Mouse (Mus musculus) midbrain, postnatal 0 days (tissue): Measurements from ENCODE around the gene Gimap5. TPM values are rescaled to one million over a fixed set of nuclear protein-coding genes. Genes with fewer than 3 reads are reported as not detected.

Experiments used
- ATAC-seq: fragments of 200-750 bp; cut with Nextera tagmentation; 2 replicates; pipeline ENCODE4 v1.8.0; 2017; ENCODE audit warnings: moderate number of reproducible peaks, mild to moderate bottlenecking, moderate TSS enrichment, moderate library complexity; ENCODE audit not compliant: low FRiP score
- DNase-seq: peaks from one replicate; pipeline ENCODE4 v3.0.0-alpha.2; 2015; ENCODE audit warnings: low spot score
- H3K27ac ChIP-seq: fragments of 300-500 bp; sonication (generic); 2 replicates; pipeline ENCODE4 v1.5.1; 2014; ENCODE audit warnings: low read depth, mild to moderate bottlenecking, low read length, mixed read lengths
- H3K27me3 ChIP-seq: fragments of 300-500 bp; sonication (generic); 2 replicates; pipeline ENCODE4 v1.6.1; 2014; ENCODE audit warnings: low read length, control low read depth, mixed read lengths; ENCODE audit not compliant: insufficient read depth
- H3K36me3 ChIP-seq: fragments of 300-500 bp; sonication (generic); 2 replicates; pipeline ENCODE4 v1.6.1; 2014; ENCODE audit warnings: low read length, control low read depth, mixed read lengths; ENCODE audit not compliant: insufficient read depth
- H3K4me1 ChIP-seq: fragments of 300-500 bp; sonication (generic); 2 replicates; pipeline ENCODE4 v1.6.1; 2014; ENCODE audit warnings: mild to moderate bottlenecking, control low read depth, antibody characterized with exemption, low read length, mixed read lengths; ENCODE audit not compliant: insufficient read depth
- H3K4me2 ChIP-seq: fragments of 300-500 bp; sonication (generic); 2 replicates; pipeline ENCODE4 v1.6.1; 2014; ENCODE audit warnings: low read depth, mild to moderate bottlenecking, low read length, mixed read lengths; ENCODE audit not compliant: poor library complexity, severe bottlenecking
- H3K4me3 ChIP-seq: fragments of 300-500 bp; sonication (generic); 2 replicates; pipeline ENCODE4 v1.5.1; 2014; ENCODE audit warnings: low read depth, mild to moderate bottlenecking, low read length, moderate library complexity
- H3K9ac ChIP-seq: fragments of 300-500 bp; sonication (generic); replicated peaks from 2 replicates; pipeline ENCODE4 v1.6.1; 2014; ENCODE audit warnings: mild to moderate bottlenecking, low read length, moderate library complexity, mixed read lengths; ENCODE audit not compliant: poor library complexity, severe bottlenecking
- H3K9me3 ChIP-seq: fragments of 300-500 bp; sonication (generic); 2 replicates; pipeline ENCODE4 v1.6.1; 2016; ENCODE audit warnings: low read length, control low read depth
- CTCF ChIP-seq: IDR thresholded peaks from 2 replicates; pipeline ENCODE4 v1.5.1; 2016; ENCODE audit warnings: antibody characterized with exemption, mild to moderate bottlenecking
- WGBS: fragments of 180-500 bp; shearing (Covaris S2); extraction: QIAGEN DNeasy Blood & Tissue Kit; methylation state at CpG from one replicate; pipeline ENCODE4 v1.1.7; 2014; 5-methylcytosine and 5-hydroxymethylcytosine counted together
- polyA plus RNA-seq: library from polyadenylated mRNA; unstranded; fragments of >200 nt; fragmentation: Nextera tagmentation; extraction: Ambion mirVana; gene quantifications from 2 replicates; pipeline ENCODE4 v1.2.1, GENCODE M21; 2015
- total RNA-seq: library from RNA; depleted of rRNA; stranded (reverse); fragments of >200 nt; gene quantifications from 2 replicates; pipeline ENCODE4 v1.2.3, GENCODE M21; 2014; rRNA removed

Gene Gimap5
- total and polyA plus RNA-seq, 2 experiments from 2014 or later, result 0.38 to 1.4 TPM

DNA sequence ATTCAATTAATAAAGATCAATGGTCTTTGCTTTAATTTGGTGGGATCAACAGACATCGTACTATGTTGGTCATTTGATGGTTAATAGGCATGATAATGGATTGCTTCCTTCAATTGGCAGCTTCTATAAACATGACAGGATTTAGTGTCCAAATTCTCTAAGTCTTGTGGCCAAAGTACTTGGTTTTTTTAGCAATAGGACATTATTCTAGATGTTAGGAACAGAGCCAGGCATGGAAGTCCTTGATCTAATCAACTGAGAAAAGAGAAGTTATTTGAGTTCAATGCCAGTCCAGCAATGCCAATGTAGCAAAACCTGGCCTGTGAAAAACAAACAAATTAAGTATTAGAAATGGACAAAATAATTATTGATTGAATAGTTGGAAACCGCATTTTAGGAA lies 39.6 kb downstream of the Gimap5 start:
- H3K9me3 ChIP-seq, result no peaks in the 10 kb centered on the region

DNA sequence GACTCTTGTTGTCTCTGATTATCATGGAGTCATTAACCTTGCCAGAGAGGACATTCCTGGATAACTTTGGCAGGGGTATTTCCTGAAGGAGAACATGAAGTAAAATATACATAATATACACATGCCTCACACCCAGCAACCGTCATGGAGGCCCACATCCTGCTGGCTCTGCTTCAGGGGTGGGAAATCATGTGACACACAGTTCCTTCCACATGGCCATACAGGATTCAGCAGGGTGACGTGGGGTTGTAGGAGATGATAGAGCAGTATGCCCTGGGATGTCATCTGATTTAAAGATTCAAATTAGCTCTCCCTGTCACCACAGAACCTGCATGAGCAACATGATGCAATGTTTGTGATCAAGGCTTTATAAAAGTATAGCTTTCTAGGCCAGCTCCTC lies 41.9 kb downstream of the Gimap5 start:
- no peak overlapping the region for H3K27ac ChIP-seq
- ATAC-seq, result no peak
- 84% methylated on average over 2 of the region's 2 CpGs for WGBS

More for the DNA sequence above, 39.6 kb downstream of the Gimap5 start:
- Histone ChIP-seq H3K4me2 (no peak overlapping the region), H3K9ac (no peak overlapping the region), H3K36me3 (no peaks in the 10 kb centered on the region), H3K27ac (no peak overlapping the region), H3K4me3 (no peak overlapping the region), H3K4me1 (no peaks in the 10 kb centered on the region), H3K27me3 (no peaks in the 10 kb centered on the region)
- DNase-seq (no peak), ATAC-seq (no peak)
- TF ChIP-seq CTCF, result no peak
- WGBS, result 72% methylated on average over 2 of the region's 2 CpGs

GRCm38 (mm10) chr6:48801897-48802296 lies 55.9 kb downstream of the Gimap5 start:
- Histone ChIP-seq H3K9me3 (no peaks in the 10 kb centered on the region), H3K9ac (no peak overlapping the region), H3K27me3 (no peaks in the 10 kb centered on the region), H3K4me3 (no peak overlapping the region), H3K27ac (no peak overlapping the region), H3K4me1 (no peaks in the 10 kb centered on the region), H3K36me3 (no peaks in the 10 kb centered on the region), H3K4me2 (no peak overlapping the region)
- TF ChIP-seq CTCF, result no peak
- no peak for DNase-seq
- no peak for ATAC-seq
- 80% methylated on average over 1 of the region's 1 CpGs for WGBS

More for the DNA sequence above, 41.9 kb downstream of the Gimap5 start:
- DNase-seq, result no peak
- H3K4me2 ChIP-seq, result no peak overlapping the region
- no peak overlapping the region for H3K9ac ChIP-seq
- TF ChIP-seq CTCF, result no peak
- no peaks in the 10 kb centered on the region for H3K27me3 ChIP-seq
- no peaks in the 10 kb centered on the region for H3K4me1 ChIP-seq
- H3K36me3 ChIP-seq, result no peaks in the 10 kb centered on the region
- H3K9me3 ChIP-seq, result no peaks in the 10 kb centered on the region
- H3K4me3 ChIP-seq, result no peak overlapping the region

DNA sequence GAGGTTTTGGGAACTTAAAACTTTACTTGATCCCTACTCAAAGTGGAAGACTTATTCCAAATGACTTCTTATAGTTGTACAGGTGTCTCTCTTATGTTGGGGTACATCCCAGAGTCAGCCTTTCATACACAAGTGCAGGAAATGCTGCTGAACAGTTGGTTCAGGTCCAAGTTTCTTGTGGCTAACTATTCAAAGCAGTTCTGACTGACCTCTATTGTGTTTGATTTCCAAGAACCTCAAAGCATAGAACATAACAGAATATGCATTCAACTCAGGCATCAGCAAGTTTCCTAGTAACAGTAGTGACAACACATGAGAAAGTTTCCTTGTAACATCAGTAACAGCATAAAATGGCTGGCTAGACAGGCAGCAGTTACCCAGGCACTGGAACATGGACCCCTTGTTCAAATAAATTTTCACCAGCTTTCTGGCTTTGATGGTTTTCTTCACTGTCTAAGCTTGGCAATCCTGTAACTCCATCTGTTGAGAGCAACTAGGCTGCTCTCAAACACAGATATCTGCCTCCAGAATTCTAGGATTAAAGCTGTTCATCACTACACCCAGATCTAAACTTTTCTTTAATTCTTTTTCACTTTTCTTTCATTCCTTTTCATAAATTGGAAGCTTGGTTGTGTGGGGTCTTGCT lies 57.5 kb downstream of the Gimap5 start:
- Histone ChIP-seq H3K4me2 (no peak overlapping the region), H3K36me3 (no peaks in the 10 kb centered on the region), H3K9me3 (no peaks in the 10 kb centered on the region), H3K27me3 (no peaks in the 10 kb centered on the region), H3K27ac (no peak overlapping the region), H3K4me1 (no peaks in the 10 kb centered on the region), H3K4me3 (no peak overlapping the region), H3K9ac (no peak overlapping the region)
- peak; percentile 34 for DNase-seq
- no peak for ATAC-seq
- TF ChIP-seq CTCF, result no peak

Other genes starting within 250 kb of the Gimap5 start
- gene Atp6v0e2, start 208.6 kb upstream of the Gimap5 start, total RNA-seq, result 398 and 447 TPM in 2 replicates
- 497 and 556 TPM in 2 replicates for gene Atp6v0e2, start 208.6 kb upstream of the Gimap5 start, polyA plus RNA-seq
- 29.4 and 82.4 TPM in 2 replicates for gene Lrrc61, start 191.4 kb upstream of the Gimap5 start, total RNA-seq
- 21.4 and 23.3 TPM in 2 replicates for gene Lrrc61, start 191.4 kb upstream of the Gimap5 start, polyA plus RNA-seq
- gene Rarres2, start 173.4 kb upstream of the Gimap5 start, total RNA-seq, result 4.6 and 6.6 TPM in 2 replicates
- gene Rarres2, start 173.4 kb upstream of the Gimap5 start, polyA plus RNA-seq, result 7.4 and 10.6 TPM in 2 replicates
- not detected in 2 replicates for gene Gm45021, start 156.6 kb upstream of the Gimap5 start, total RNA-seq
- not detected in 2 replicates for gene Gm45021, start 156.6 kb upstream of the Gimap5 start, polyA plus RNA-seq
- 76.5 and 91.5 TPM in 2 replicates for gene Repin1, start 152.3 kb upstream of the Gimap5 start, total RNA-seq
- 41.2 and 42.8 TPM in 2 replicates for gene Repin1, start 152.3 kb upstream of the Gimap5 start, polyA plus RNA-seq
- not detected in 2 replicates for gene Gm44965, start 152.3 kb upstream of the Gimap5 start, total RNA-seq
- gene Gm44965, start 152.3 kb upstream of the Gimap5 start, polyA plus RNA-seq, result 0.75 and 1.7 TPM in 2 replicates
- gene Zfp775, start 144.1 kb upstream of the Gimap5 start, total RNA-seq, result 8.6 and 9.5 TPM in 2 replicates
- gene Zfp775, start 144.1 kb upstream of the Gimap5 start, polyA plus RNA-seq, result 8.6 and 9.5 TPM in 2 replicates
- 51.7 and 57.1 TPM in 2 replicates for gene AI854703, start 119.4 kb upstream of the Gimap5 start, total RNA-seq
- 28.5 and 30.2 TPM in 2 replicates for gene AI854703, start 119.4 kb upstream of the Gimap5 start, polyA plus RNA-seq
- gene Gimap8, start 99.0 kb upstream of the Gimap5 start, total RNA-seq, result 0.60 and 0.76 TPM in 2 replicates
- 0.45 and 0.53 TPM in 2 replicates for gene Gimap8, start 99.0 kb upstream of the Gimap5 start, polyA plus RNA-seq
- gene Gimap9, start 70.1 kb upstream of the Gimap5 start, total RNA-seq, result 0.55 and 0.71 TPM in 2 replicates
- 1.1 TPM in 2 replicates for gene Gimap9, start 70.1 kb upstream of the Gimap5 start, polyA plus RNA-seq
- 0.66 and 0.77 TPM in 2 replicates for gene Gimap4, start 61.6 kb upstream of the Gimap5 start, total RNA-seq
- 0.25 and 0.48 TPM in 2 replicates for gene Gimap4, start 61.6 kb upstream of the Gimap5 start, polyA plus RNA-seq
- 3.0 and 6.1 TPM in 2 replicates for gene Gimap6, start 38.0 kb upstream of the Gimap5 start, total RNA-seq
- gene Gimap6, start 38.0 kb upstream of the Gimap5 start, polyA plus RNA-seq, result 5.4 and 5.7 TPM in 2 replicates
- not detected in 2 replicates for gene Gm28053, start 27.6 kb upstream of the Gimap5 start, total RNA-seq
- not detected in 2 replicates for gene Gm28053, start 27.6 kb upstream of the Gimap5 start, polyA plus RNA-seq
- not detected in 2 replicates for gene Gimap7, start 27.6 kb upstream of the Gimap5 start, total RNA-seq
- gene Gimap7, start 27.6 kb upstream of the Gimap5 start, polyA plus RNA-seq, result not detected in 2 replicates
- 1.6 and 2.1 TPM in 2 replicates for gene Gimap1, start 7.1 kb upstream of the Gimap5 start, total RNA-seq
- gene Gimap1, start 7.1 kb upstream of the Gimap5 start, polyA plus RNA-seq, result 2.9 and 4.0 TPM in 2 replicates
- gene Gimap3, start 24.7 kb downstream of the Gimap5 start, total RNA-seq, result not detected in 2 replicates
- not detected in 2 replicates for gene Gimap3, start 24.7 kb downstream of the Gimap5 start, polyA plus RNA-seq
- gene Tmem176a, start 94.7 kb downstream of the Gimap5 start, total RNA-seq, result 15.1 and 24.3 TPM in 2 replicates
- gene Tmem176a, start 94.7 kb downstream of the Gimap5 start, polyA plus RNA-seq, result 27.0 and 31.6 TPM in 2 replicates
- gene Tmem176b, start 95.3 kb downstream of the Gimap5 start, total RNA-seq, result 65.5 and 70.7 TPM in 2 replicates
- gene Tmem176b, start 95.3 kb downstream of the Gimap5 start, polyA plus RNA-seq, result 107 and 112 TPM in 2 replicates
- not detected in 2 replicates for gene Aoc1, start 126.7 kb downstream of the Gimap5 start, total RNA-seq
- gene Aoc1, start 126.7 kb downstream of the Gimap5 start, polyA plus RNA-seq, result 0.14 and 0.23 TPM in 2 replicates
- not detected in 2 replicates for gene 1600015I10Rik, start 183.7 kb downstream of the Gimap5 start, total RNA-seq
- gene 1600015I10Rik, start 183.7 kb downstream of the Gimap5 start, polyA plus RNA-seq, result not detected in 2 replicates
- not detected in 2 replicates for gene Doxl2, start 228.8 kb downstream of the Gimap5 start, total RNA-seq
- gene Doxl2, start 228.8 kb downstream of the Gimap5 start, polyA plus RNA-seq, result not detected in 2 replicates
- not detected in 2 replicates for gene Svs1, start 240.7 kb downstream of the Gimap5 start, total RNA-seq
- not detected in 2 replicates for gene Svs1, start 240.7 kb downstream of the Gimap5 start, polyA plus RNA-seq